Mouse (Mus musculus) E14TG2a.4 (cell line): ENCODE results near the gene Efnb2.

Experiments used
- CTCF ChIP-seq: conservative IDR thresholded peaks from 2 replicates; pipeline ENCODE4 v1.5.1; 2014; ENCODE audit warnings: low read length
- NANOG ChIP-seq: IDR thresholded peaks from 2 replicates; pipeline ENCODE4 v1.6.1; 2014; ENCODE audit warnings: borderline replicate concordance, low read length, mixed read lengths
- POU5F1 ChIP-seq: IDR thresholded peaks from 2 replicates; pipeline ENCODE4 v1.6.1; 2014; ENCODE audit warnings: low read length, borderline replicate concordance

- TF ChIP-seq CTCF (no peak), NANOG (no peak), POU5F1 (no peak)
Observed at GRCm38 (mm10) chr8:8593371-8593770, 67.7 kb downstream of the Efnb2 start.
